Mouse (Mus musculus) liver, adult 2 months (tissue): ENCODE measurements around the gene D17H6S53E.

Source experiments
- CTCF ChIP-seq: fragments of 200-500 bp; IDR thresholded peaks from 2 replicates; pipeline ENCODE4 v1.5.1; 2011; ENCODE audit warnings: low read depth, low read length, control low read depth
- POLR2A ChIP-seq: fragments of 200-500 bp; IDR thresholded peaks from 2 replicates; pipeline ENCODE4 v1.6.1; 2011; ENCODE audit warnings: low read length, control low read depth; ENCODE audit not compliant: insufficient read depth; ENCODE audit errors: extremely low read depth

- TF ChIP-seq POLR2A (no peak), CTCF (no peak)
Observed at GRCm38 (mm10) chr17:35152121-35152520, 25.9 kb downstream of the D17H6S53E start.
